Mouse (Mus musculus) megakaryocyte, embryonic 14.5 days (primary cell): ENCODE results near the gene Clstn2.

Experiments used
- FLI1 ChIP-seq: IDR thresholded peaks from 2 replicates; pipeline ENCODE4 v1.6.1; 2012; ENCODE audit warnings: low read length, inconsistent platforms, mixed read lengths
- GATA1 ChIP-seq: IDR thresholded peaks from 3 replicates; pipeline ENCODE4 v1.6.1; 2012; ENCODE audit warnings: mixed read lengths, low read length, inconsistent platforms, borderline replicate concordance

DNA sequence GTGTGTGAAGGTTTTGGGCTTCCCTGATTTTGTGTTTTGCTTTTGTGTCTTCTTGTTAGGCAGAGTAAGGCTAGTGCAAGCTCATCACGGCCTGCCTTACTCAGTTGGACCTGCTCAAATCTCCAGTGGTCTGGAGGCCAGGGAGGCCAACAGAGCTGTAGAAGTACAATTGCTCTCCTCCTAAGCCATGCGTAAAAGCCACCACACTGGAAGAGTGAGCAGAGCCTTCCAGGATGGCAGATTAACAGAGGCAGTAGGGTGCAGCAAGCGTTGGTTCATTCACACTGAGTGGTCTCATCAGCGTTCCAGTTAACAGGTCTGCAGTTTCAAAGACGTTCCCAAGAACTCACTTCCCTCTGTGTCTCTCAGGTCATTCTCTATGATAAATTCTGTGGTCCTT is 612.1 kb downstream of the Clstn2 start:
- TF ChIP-seq GATA1: no peak
- no peak for TF ChIP-seq FLI1
